Mouse (Mus musculus): ENCODE data around the gene Isl2. TPM values are rescaled to one million over a fixed set of nuclear protein-coding genes. Genes with fewer than 3 reads are reported as not detected.

The Isl2 gene
- total RNA-seq (2021): not detected

- intact Hi-C loops (cut with DNase I): loop anchor here (5.0 kb wide), 1 partner anchor 379 kb away; no protein-coding TSS in a partner anchor
- DNase-seq: peak in 1 of 2 experiments; percentile 28
These were observed at the start of gene Isl2 for GRCm38 (mm10) chr9:55538377-55538776. TSS of gene Isl2 (plus strand) at chr9:55538672.

- intact Hi-C loops (cut with DNase I): no loop called here
- peak; percentile 68 to 76 for DNase-seq
These were observed 30.6 kb upstream of the Isl2 start for GRCm38 (mm10) chr9:55507922-55508321.

DNA sequence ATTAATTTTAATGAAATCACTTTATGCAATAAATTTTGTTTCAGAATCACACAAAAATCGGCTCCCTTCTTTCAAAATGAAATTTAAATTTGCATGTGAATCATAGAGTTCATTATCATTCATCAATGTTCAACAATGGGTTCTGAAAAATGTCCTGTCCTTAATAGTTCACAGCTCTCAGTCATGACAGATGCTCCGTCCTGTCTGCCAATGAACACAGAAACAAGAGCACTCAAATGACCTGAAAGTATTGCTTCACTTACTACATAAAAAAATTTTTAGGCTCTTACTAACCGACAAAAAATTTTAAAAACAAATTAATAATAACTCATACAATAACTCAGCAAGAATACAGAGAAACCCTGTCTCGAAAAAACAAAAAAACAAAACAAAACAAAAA is 29.8 kb upstream of the Isl2 start:
- DNase-seq: peak; percentile 25 to 42
- intact Hi-C loops (cut with DNase I): no loop called here

DNA sequence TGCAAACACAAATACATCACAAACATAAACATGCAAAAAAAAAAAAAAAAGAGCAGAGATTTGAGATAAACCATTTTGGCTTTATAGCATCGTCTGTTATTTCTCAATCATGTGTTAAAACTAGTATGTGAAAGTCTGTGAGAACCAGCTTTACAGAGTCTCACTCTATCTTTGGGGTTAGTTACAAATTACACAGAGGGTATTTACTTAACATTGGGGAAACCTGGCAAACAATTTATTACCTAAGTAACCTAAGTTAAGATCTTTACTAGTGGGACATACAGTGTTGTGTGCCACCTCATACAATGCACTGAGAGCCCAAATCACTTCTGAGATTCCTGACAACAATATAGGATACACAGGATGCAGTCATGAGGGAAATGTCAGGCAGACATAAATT is 28.7 kb upstream of the Isl2 start:
- intact Hi-C loops (cut with DNase I): no loop called here
- peak in 1 of 2 experiments; percentile 8 for DNase-seq

GRCm38 (mm10) chr9:55510651-55511235 is 27.7 kb upstream of the Isl2 start:
- peak; percentile 24 to 58 for DNase-seq
- intact Hi-C loops (cut with DNase I): no loop called here

DNA sequence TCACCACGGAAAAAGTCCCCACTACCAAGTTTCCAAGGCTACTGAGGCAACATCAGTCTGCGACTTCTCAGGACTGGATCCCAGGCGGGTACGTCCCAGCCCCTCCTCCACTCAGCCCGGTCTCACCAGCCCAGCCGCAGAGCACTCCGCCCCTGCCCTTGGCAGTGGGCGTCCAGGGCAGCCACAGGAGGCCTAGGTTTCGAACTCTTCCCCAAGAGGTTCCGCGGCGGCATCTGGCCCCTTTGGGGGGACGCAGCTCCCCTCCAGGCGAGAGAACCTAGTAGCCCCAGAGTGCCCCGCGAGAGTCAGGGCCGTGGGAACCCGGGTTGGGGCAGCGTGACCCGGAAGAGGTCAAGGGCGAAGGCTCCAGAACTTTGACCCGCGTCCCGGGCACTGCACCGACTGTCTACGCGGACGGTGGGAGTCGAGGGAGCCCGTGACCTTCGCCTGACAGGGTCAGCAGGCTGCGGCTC is 26.9 kb upstream of the Isl2 start:
- intact Hi-C loops (cut with DNase I): no loop called here
- peak; percentile 76 to 80 for DNase-seq

DNA sequence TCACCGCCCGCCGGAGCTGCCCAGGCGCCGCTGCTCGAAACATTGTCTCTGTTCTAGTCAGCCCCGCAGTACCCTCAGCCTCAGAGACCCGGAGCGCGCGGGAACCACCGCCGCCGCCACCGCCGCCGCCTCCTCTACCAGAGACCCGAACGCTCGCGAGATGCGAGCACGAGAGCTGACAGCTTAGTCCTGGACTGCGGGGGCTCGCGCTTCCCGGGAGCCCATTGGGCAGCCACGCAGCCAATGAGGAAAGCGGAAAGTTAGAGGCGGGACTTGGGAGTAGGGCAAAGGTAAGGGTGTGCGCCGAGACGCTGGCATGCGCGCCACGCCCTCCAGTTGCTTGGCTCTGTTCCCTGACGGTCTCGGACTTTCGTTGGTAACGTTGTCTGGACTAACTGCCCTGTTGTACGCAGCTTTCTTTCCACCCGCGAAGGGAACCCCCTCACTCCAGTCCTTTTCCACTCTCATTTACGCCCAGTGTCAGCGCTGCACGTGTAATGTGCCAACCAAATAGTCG is 26.4 kb upstream of the Isl2 start, which contains the start of gene Etfa:
Gene Etfa (minus strand): TSS at position 217 of the 517 bp plus-strand sequence.
- intact Hi-C loops (cut with DNase I): loop anchor here (2.0 kb wide), 1 partner anchor 25 kb away; no protein-coding TSS in a partner anchor
- DNase-seq: peak; percentile 98

DNA sequence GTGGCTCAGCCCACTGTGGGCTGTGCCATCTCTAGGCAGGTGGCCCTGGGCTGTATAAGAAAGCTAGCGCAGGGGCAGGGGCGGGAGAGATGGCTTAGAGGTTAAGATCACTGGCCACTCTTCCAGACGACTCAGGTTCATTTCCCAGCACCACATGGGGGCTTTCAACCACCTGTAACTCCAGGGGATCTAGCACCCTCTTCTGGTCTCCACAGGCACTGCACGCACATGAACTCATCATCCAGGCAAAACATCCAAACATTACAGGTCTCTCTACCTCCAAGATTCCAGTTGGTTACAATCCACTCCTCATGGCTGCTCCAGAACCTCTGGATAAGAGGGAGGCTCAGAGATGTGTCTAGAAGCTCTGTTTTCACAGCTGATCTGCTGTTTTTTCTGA is 12.8 kb upstream of the Isl2 start:
- no peak for DNase-seq
- intact Hi-C loops (cut with DNase I): no loop called here

- intact Hi-C loops (cut with DNase I): loop anchor here (1.0 to 5.0 kb wide), 4 partner anchors 23 to 381 kb away; partner anchors contain the start of gene Etfa
- DNase-seq: peak; percentile 74 to 86
These were observed 2.6 kb upstream of the Isl2 start for GRCm38 (mm10) chr9:55535907-55536306.

GRCm38 (mm10) chr9:55539006-55539405 is 534 bp downstream of the Isl2 start:
- peak in 1 of 2 experiments; percentile 7 for DNase-seq
- intact Hi-C loops (cut with DNase I): loop anchor here (5.0 kb wide), 1 partner anchor 378 kb away; no protein-coding TSS in a partner anchor

DNA sequence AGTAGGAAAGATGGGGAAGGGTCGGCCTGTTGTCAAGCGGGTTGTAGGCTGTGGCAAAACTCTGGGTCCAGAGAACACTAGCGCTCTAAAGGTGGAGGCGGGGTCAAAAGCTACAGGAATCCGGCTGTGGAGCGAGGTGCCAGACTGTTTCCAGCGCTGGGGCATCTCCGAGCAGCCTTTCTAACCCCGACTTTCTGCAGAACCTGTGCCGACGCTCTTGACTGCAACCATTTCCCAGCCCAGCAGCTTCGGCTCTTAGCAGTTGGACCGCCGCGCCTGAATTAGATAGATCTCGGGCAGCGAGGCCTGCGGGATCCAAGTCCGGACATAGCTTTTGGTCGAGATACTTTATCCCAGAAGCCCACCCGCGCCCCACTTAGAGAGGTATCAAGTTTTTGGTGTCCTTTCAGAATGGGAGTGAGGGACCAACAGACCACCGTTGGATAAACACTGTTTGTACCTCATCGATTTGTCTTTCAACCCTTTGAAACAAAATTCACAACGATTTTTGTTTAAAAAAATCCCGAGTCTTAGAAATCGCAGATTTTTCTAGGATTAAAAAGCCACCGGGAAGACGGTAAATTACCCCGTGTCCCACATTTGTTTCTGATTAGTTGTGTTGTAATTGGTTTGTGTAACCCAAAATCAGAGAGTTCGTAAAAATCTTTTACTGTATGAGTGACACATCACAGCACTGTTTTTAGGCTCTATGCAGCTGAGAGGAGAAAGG is 1.4 kb downstream of the Isl2 start:
- DNase-seq: peak in 1 of 2 experiments; percentile 40
- intact Hi-C loops (cut with DNase I): loop anchor here (5.0 kb wide), 1 partner anchor 377 kb away; no protein-coding TSS in a partner anchor

DNA sequence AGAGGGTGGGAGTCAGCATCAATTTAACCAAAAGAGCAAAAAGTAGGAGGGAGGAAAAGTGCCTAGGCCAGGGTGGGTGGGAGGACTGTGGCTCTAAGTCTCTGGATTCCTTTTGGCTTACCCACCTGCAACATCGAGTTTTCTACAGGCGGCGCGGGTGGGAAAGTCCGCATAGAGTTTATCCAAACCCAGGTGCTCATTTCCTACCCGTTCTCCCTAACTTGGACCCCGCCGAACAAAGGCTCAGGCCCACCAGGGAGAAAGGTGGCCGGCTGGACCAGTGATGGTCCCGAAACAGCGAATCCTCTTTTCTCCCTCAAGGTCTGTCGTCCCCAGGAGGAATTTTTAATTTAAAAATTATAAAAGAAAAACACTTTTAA is 1.9 kb downstream of the Isl2 start:
- intact Hi-C loops (cut with DNase I): no loop called here
- peak in 1 of 2 experiments; percentile 32 for DNase-seq

DNA sequence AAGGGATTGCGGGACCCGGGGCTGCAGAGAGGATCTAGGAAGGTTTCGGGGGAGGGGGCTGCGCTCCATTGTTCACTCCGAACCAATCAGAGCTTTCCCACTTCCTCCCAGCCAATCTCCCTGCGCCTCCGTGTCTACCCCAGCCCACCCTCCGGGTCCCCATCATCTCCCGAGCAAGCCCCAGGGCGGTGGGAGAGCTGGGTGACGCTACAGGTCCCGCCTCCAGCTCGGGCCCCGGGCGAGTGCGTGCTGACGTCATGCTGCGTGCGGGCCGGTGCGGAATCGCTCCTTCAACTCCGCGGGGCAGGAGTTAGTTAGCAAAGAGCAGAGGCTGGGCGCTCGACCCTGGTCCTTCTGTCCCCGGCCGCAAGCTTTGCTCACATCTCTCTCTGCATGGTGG is 2.4 kb downstream of the Isl2 start:
- intact Hi-C loops (cut with DNase I): no loop called here
- peak; percentile 61 to 69 for DNase-seq

- intact Hi-C loops (cut with DNase I): no loop called here
- peak; percentile 59 to 65 for DNase-seq
These were observed 3.4 kb downstream of the Isl2 start for GRCm38 (mm10) chr9:55541681-55542365.

DNA sequence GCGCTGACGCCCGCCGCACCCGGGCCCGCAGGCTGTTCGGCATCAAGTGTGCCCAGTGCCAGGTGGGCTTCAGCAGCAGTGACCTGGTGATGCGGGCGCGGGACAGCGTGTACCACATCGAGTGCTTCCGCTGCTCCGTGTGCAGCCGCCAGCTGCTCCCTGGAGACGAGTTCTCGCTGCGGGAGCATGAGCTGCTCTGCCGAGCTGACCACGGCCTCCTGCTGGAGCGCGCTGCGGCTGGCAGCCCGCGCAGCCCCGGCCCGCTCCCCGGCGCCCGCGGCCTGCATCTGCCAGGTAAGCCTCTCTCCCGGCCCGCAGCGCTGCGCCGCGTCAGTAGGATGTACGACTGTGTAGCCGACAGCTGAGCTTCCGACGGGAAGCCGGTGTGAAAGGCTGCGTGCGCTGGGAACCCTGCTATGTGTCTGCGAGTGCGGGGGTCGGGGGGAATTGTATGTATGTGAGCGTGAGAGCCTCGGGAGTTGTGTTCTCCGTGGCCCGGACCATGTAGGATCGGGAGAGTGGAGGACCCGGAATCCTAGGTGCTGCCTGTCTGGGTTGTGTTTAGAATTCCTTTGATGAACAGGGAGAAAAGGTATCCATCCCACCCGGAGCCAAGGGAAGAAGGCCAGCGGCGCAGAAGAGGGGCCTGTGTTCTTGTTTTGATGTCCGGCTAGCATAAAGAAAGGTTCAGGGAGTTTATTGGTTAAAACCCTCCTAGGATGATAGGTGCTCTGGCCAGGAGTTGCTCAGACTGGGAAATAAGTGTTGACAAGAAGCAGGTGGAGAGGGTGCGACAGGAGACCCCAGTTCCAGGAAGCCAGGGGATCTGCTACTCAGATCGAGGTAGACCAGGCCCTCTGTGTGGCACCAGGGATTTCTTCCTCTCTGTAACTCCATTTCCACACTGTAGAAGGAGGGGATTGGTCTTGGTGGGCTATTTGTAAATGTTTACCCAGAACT is 4.2 kb downstream of the Isl2 start:
- intact Hi-C loops (cut with DNase I): no loop called here
- DNase-seq: peak in 1 of 2 experiments; percentile 38

DNA sequence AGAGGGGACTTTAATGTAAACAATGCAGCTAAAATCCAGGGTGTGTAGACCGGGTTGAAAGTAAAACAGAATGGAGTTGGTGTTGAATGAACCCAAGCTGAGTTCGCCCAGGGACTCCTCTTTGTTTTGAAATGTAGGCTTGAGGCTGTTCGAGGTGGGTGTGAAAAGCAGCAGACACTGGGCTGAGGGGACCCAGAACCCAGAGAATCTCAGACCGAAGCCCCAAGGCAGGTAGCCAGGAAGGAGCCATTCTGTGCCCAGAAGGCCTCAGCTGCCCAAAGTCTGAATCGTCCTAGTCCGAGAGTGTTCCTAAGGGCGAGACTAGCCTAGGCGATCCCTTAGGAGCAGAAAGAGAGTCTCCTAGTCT is 4.8 kb downstream of the Isl2 start:
- intact Hi-C loops (cut with DNase I): no loop called here
- DNase-seq: no peak

GRCm38 (mm10) chr9:55543703-55544401 is 5.4 kb downstream of the Isl2 start:
- peak; percentile 66 to 70 for DNase-seq
- intact Hi-C loops (cut with DNase I): no loop called here

- DNase-seq: peak; percentile 68
These were observed 6.5 kb downstream of the Isl2 start for GRCm38 (mm10) chr9:55544861-55545555.

More at GRCm38 (mm10) chr9:55544861-55545555, 6.5 kb downstream of the Isl2 start:
- intact Hi-C loops (cut with DNase I): no loop called here

Measured in heart, postnatal 10 days (tissue).